12 mouse cellular contexts compared by ENCODE assay signal in the genomic region with DNA sequence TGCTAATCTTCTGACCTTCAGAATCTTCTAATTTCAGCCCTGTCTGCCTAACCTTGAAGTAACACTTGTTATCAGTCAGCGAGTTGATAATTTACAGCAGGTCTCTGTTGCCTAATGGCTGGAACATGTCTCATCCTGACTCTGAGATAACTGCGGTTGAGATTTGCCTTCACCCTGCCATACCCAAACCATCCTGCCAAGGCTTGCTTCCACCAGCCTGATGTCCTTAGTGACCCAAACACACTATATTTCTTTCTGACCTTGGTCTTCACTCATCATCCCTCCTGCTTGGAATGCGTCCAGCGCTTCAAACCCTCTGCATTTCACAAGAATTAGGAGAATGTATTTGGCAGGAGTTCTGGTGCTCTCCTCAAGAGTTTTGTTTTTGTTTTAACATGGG. TPM values are rescaled to one million over a fixed set of nuclear protein-coding genes. Genes with fewer than 3 reads are reported as not detected.
A peak's percentile ranks its signal among the peaks of the same experiment; 100 is the strongest.
DNase-seq lines count a peak whose midpoint lies in the region; ATAC-seq and TF ChIP-seq lines count a peak whose summit lies in the region.
"Had no signal": no experiment of that assay in that cellular context is flagged by ENCODE, and none has a peak within 500 bp of the region (broad histone marks: within the 10 kb centered on the region; RNA-seq: fewer than 3 reads in every experiment).

No protein-coding gene starts in this region.

- no peaks in the 10 kb centered on the region for H3K36me3 ChIP-seq in liver, adult 2 months (ENCODE audit: control insufficient read depth, insufficient read depth, low read length)
- H3K36me3 ChIP-seq in heart, embryonic 15.5 days, result no peaks in the 10 kb centered on the region

- no peak for TF ChIP-seq POLR2A in liver, adult 2 months (IDR thresholded peaks at IDR 0.05; ENCODE audit: extremely low read depth, insufficient read depth, low read length)

- H3K9me3 ChIP-seq in heart, embryonic 15.5 days (replicated peaks), result no peaks in the 10 kb centered on the region

- no peak overlapping the region for H3K9ac ChIP-seq in liver, adult 2 months (ENCODE audit: low read depth, low read length)
- H3K9ac ChIP-seq in heart, embryonic 15.5 days, result no peak overlapping the region

- WGBS in liver, adult 2 months, result 13% methylated on average over 4 of the region's 4 CpGs
- WGBS in heart, embryonic 15.5 days, result 16% methylated on average over 4 of the region's 4 CpGs

- no peak for TF ChIP-seq CTCF in liver, adult 2 months (IDR thresholded peaks at IDR 0.05; ENCODE audit: low read depth, low read length)

- peak overlapping the region; percentile 20; the same call in 1 of the 2 replicates for H3K27ac ChIP-seq in liver, adult 2 months (replicated peaks; ENCODE audit: insufficient read depth, low read depth, low read length)
- peak overlapping the region; percentile 38 for H3K27ac ChIP-seq in heart, embryonic 15.5 days

- peaks cover 3% of the 10 kb centered on the region; the same call in 1 of the 2 replicates for H3K4me1 ChIP-seq in liver, adult 2 months (ENCODE audit: control insufficient read depth, insufficient read depth, low read length)
- H3K4me1 ChIP-seq in heart, embryonic 15.5 days (replicated peaks), result peaks cover 14% of the 10 kb centered on the region

- DNase-seq in liver, adult 2 months (ENCODE audit: extremely low read depth, low read depth, low spot score), result peak; percentile 95
- DNase-seq in liver (no peak), adipocyte (ENCODE audit: low spot score) (peak; percentile 58)
- peak; percentile 54 for DNase-seq in lung, postnatal 14 days
- no peak for DNase-seq in thymus, postnatal 4 days
- DNase-seq in gastrocnemius, postnatal 10 days, result no peak
- DNase-seq in cerebellum, postnatal 10 days, result no peak
- DNase-seq: layer of hippocampus, adult 9-11 months had no signal

- H3K4me3 ChIP-seq in liver, adult 2 months (ENCODE audit: insufficient read depth, low read depth, low read length), result no peak overlapping the region
- no peak overlapping the region for H3K4me3 ChIP-seq in heart, embryonic 15.5 days
- H3K4me3 ChIP-seq: myocyte had no signal

- no peaks in the 10 kb centered on the region for H3K79me2 ChIP-seq in liver, adult 2 months (ENCODE audit: control insufficient read depth, insufficient read depth, low read length)

- 0 out of 2 replicates have a peak overlapping the region, but pooled peaks have one; percentile 22 for H3K4me2 ChIP-seq in heart, embryonic 15.5 days

- H3K27me3 ChIP-seq in liver, adult 2 months (ENCODE audit: control insufficient read depth, insufficient read depth, low read length), result no peaks in the 10 kb centered on the region
- no peaks in the 10 kb centered on the region for H3K27me3 ChIP-seq in heart, embryonic 15.5 days

- no peak for ATAC-seq in heart, embryonic 15.5 days (replicated peaks; ENCODE audit: insufficient number of reproducible peaks, insufficient read depth, low FRiP score, low read depth)
- ATAC-seq: hindbrain, embryonic 16.5 days had no signal

RNA-seq across cellular contexts. Expression of a gene that starts 6.5 kb away (rescaled TPM):
- total RNA-seq in liver, adult 2 months (2014; rRNA removed), result 26.6 and 27.8 TPM in 2 replicates
- 50.6 and 57.2 TPM in 2 replicates for polyA plus RNA-seq in liver, adult 2 months (2012; rRNA removed)
- 2.7 and 3.1 TPM in 2 replicates for polyA plus RNA-seq in heart, embryonic 15.5 days (2015; fragmentation: Nextera tagmentation; extraction: Ambion mirVana)
- total RNA-seq in gastrocnemius, postnatal 10 days (2021), result under 1 TPM; 0.82 to 0.90 TPM

RNA-seq across cellular contexts. Expression of a gene that starts 12.2 kb away (rescaled TPM):
- 39.1 and 56.8 TPM in 2 replicates for total RNA-seq in liver, adult 2 months (2014; rRNA removed)
- 47.7 and 60.4 TPM in 2 replicates for polyA plus RNA-seq in liver, adult 2 months (2012; rRNA removed)
- polyA plus RNA-seq in heart, embryonic 15.5 days (2015; fragmentation: Nextera tagmentation; extraction: Ambion mirVana), result 63.5 and 66.2 TPM in 2 replicates
- total RNA-seq in gastrocnemius, postnatal 10 days (2021), result 10 to 100 TPM; 13.9 to 15.0 TPM

RNA-seq across cellular contexts. Expression of a gene that starts 14.0 kb away (rescaled TPM):
- total RNA-seq in liver, adult 2 months (2014; rRNA removed), result 27.2 and 33.7 TPM in 2 replicates
- polyA plus RNA-seq in liver, adult 2 months (2012; rRNA removed), result 39.4 and 44.7 TPM in 2 replicates
- 48.7 and 57.5 TPM in 2 replicates for polyA plus RNA-seq in heart, embryonic 15.5 days (2015; fragmentation: Nextera tagmentation; extraction: Ambion mirVana)
- total RNA-seq in gastrocnemius, postnatal 10 days (2021), result 10 to 100 TPM; 31.5 to 32.4 TPM

RNA-seq across cellular contexts. Expression of a gene that starts 36.4 kb away (rescaled TPM):
- 2.4 and 2.8 TPM in 2 replicates for total RNA-seq in liver, adult 2 months (2014; rRNA removed)
- polyA plus RNA-seq in liver, adult 2 months (2012; rRNA removed), result 1.3 and 2.0 TPM in 2 replicates
- 1.00 and 5.3 TPM in 2 replicates for polyA plus RNA-seq in heart, embryonic 15.5 days (2015; fragmentation: Nextera tagmentation; extraction: Ambion mirVana)
- total RNA-seq in gastrocnemius, postnatal 10 days (2021), result 1 to 10 TPM; 1.7 to 2.3 TPM

RNA-seq across cellular contexts. Expression of a gene that starts 55.2 kb away (rescaled TPM):
- 0.09 and 0.20 TPM in 2 replicates for total RNA-seq in liver, adult 2 months (2014; rRNA removed)
- polyA plus RNA-seq in liver, adult 2 months (2012; rRNA removed), result 0.09 and 0.16 TPM in 2 replicates
- polyA plus RNA-seq in heart, embryonic 15.5 days (2015; fragmentation: Nextera tagmentation; extraction: Ambion mirVana), result 0.26 and 1.2 TPM in 2 replicates
- under 1 TPM; 0.07 to 0.20 TPM for total RNA-seq in gastrocnemius, postnatal 10 days (2021)
- total RNA-seq: gastrocnemius, adult 8-10 months had no signal

Comparison
In these comparisons a context has a peak if more than half of its experiments do, and no peak if none do; other contexts are left out.
1. DNase-seq: peak in liver, adult 2 months (single experiment), adipocyte (single experiment) and lung, postnatal 14 days (single experiment); none in liver (single experiment), thymus, postnatal 4 days (single experiment), gastrocnemius, postnatal 10 days (single experiment) and cerebellum, postnatal 10 days (0 of 2).
2. RNA of a gene that starts 6.5 kb away (total RNA-seq): 26.6 to 27.8 TPM in liver, adult 2 months; 0.82 to 0.90 TPM in gastrocnemius, postnatal 10 days; every median in the first group is over 10 times any median in the second.